ENCODE assay signal across 16 mouse cellular contexts in genomic region chr9:8814236-8814635, GRCm38 (mm10).
"Had no signal": no experiment of that assay in that cellular context is flagged by ENCODE, and none has a peak within 500 bp of the region (broad histone marks: within the 10 kb centered on the region; RNA-seq: fewer than 3 reads in every experiment).

No protein-coding gene starts in this region.

- DNase-seq: retina, postnatal 1 day; right cerebral cortex, adult 18-20 months; right cerebral cortex, postnatal 14 days; right cerebral cortex, postnatal 25 days; right cerebral cortex, postnatal 4 days; spleen, adult 18-20 months; thymus, adult 18-20 months; thymus, adult 2 months; thymus, postnatal 14 days; thymus, postnatal 25 days; thymus, postnatal 36 days; thymus, postnatal 4 days had no signal

- H3K36me3 ChIP-seq: neural tube, embryonic 13.5 days; neural tube, embryonic 15.5 days; stomach, embryonic 15.5 days had no signal

- H3K27me3 ChIP-seq: neural tube, embryonic 13.5 days; neural tube, embryonic 15.5 days; stomach, embryonic 15.5 days had no signal

- H3K9me3 ChIP-seq: neural tube, embryonic 13.5 days; neural tube, embryonic 15.5 days; stomach, embryonic 15.5 days had no signal

- H3K4me1 ChIP-seq: neural tube, embryonic 13.5 days; neural tube, embryonic 15.5 days; stomach, embryonic 15.5 days had no signal

- H3K27ac ChIP-seq: neural tube, embryonic 13.5 days; neural tube, embryonic 15.5 days; stomach, embryonic 15.5 days; stomach, postnatal 0 days had no signal

- H3K4me3 ChIP-seq: neural tube, embryonic 13.5 days; neural tube, embryonic 15.5 days; stomach, embryonic 15.5 days had no signal

- H3K9ac ChIP-seq: neural tube, embryonic 13.5 days; neural tube, embryonic 15.5 days; stomach, embryonic 15.5 days had no signal
